Mouse (Mus musculus): Measurements from ENCODE around the gene Scd4. TPM values are rescaled to one million over a fixed set of nuclear protein-coding genes. Genes with fewer than 3 reads are reported as not detected.
A peak's percentile ranks its signal among the peaks of the same experiment; 100 is the strongest.
"Not testable (repeated sequence)": the region's sequence is repeated elsewhere in the genome, so short reads cannot be mapped to it uniquely, and the experiment has no call there.

The Scd4 gene
- polyA plus RNA-seq, 1 experiment, result 0.87 TPM

- no peak for DNase-seq (ENCODE audit: low spot score)
Observed at GRCm38 (mm10) chr19:44300520-44300919, 32.4 kb upstream of the Scd4 start.

- DNase-seq (ENCODE audit: low spot score), result no peak
Observed at GRCm38 (mm10) chr19:44301176-44301575, 31.7 kb upstream of the Scd4 start.

- DNase-seq (ENCODE audit: low spot score), result no peak
Observed at GRCm38 (mm10) chr19:44301671-44302305, 31.1 kb upstream of the Scd4 start.

GRCm38 (mm10) chr19:44302901-44303300 lies 30.0 kb upstream of the Scd4 start:
- no peak for DNase-seq (ENCODE audit: low spot score)

GRCm38 (mm10) chr19:44303502-44303901 lies 29.4 kb upstream of the Scd4 start:
- no peak for DNase-seq (ENCODE audit: low spot score)

- DNase-seq (ENCODE audit: low spot score), result no peak
Observed at GRCm38 (mm10) chr19:44304419-44304818, 28.5 kb upstream of the Scd4 start.

GRCm38 (mm10) chr19:44304851-44305510 lies 27.9 kb upstream of the Scd4 start:
- DNase-seq (ENCODE audit: low spot score), result no peak

GRCm38 (mm10) chr19:44305701-44306100 lies 27.2 kb upstream of the Scd4 start:
- DNase-seq (ENCODE audit: low spot score), result no peak

- no peak for DNase-seq (ENCODE audit: low spot score)
Observed at GRCm38 (mm10) chr19:44306171-44306570, 26.7 kb upstream of the Scd4 start.

- DNase-seq (ENCODE audit: low spot score), result no peak
Observed at GRCm38 (mm10) chr19:44307101-44307914, 25.6 kb upstream of the Scd4 start.

- no peak for DNase-seq (ENCODE audit: low spot score)
Observed at GRCm38 (mm10) chr19:44307915-44308470, 24.9 kb upstream of the Scd4 start.

- DNase-seq (ENCODE audit: low spot score), result no peak
Observed at GRCm38 (mm10) chr19:44308611-44309246, 24.2 kb upstream of the Scd4 start.

GRCm38 (mm10) chr19:44309351-44310154 lies 23.3 kb upstream of the Scd4 start:
- no peak for DNase-seq (ENCODE audit: low spot score)

GRCm38 (mm10) chr19:44310155-44310575 lies 22.7 kb upstream of the Scd4 start:
- not testable (repeated sequence) for DNase-seq (ENCODE audit: low spot score)

GRCm38 (mm10) chr19:44310814-44311213 lies 22.1 kb upstream of the Scd4 start:
- no peak for DNase-seq (ENCODE audit: low spot score)

- DNase-seq (ENCODE audit: low spot score), result no peak
Observed at GRCm38 (mm10) chr19:44311306-44312006, 21.4 kb upstream of the Scd4 start.

- no peak for DNase-seq (ENCODE audit: low spot score)
Observed at GRCm38 (mm10) chr19:44312007-44312360, 20.9 kb upstream of the Scd4 start.

GRCm38 (mm10) chr19:44313066-44313465 lies 19.8 kb upstream of the Scd4 start:
- DNase-seq (ENCODE audit: low spot score), result no peak

- DNase-seq (ENCODE audit: low spot score), result peak; percentile 83
Observed at GRCm38 (mm10) chr19:44314327-44314759, 18.5 kb upstream of the Scd4 start.

- DNase-seq (ENCODE audit: low spot score), result no peak
Observed at GRCm38 (mm10) chr19:44314871-44315414, 17.9 kb upstream of the Scd4 start.
